Mouse (Mus musculus) CH12.LX (cell line): Measurements from ENCODE around the gene Snrk. TPM values are rescaled to one million over a fixed set of nuclear protein-coding genes. Genes with fewer than 3 reads are reported as not detected.

ENCODE experiments used
- DNase-seq: peaks from one replicate; pipeline ENCODE4 v3.0.0-alpha.2; 2013; ENCODE audit errors: extremely low read depth
- H3K27ac ChIP-seq: 2 replicates; pipeline ENCODE4 v1.5.1; 2012; ENCODE audit warnings: low read depth, mild to moderate bottlenecking, control low read depth, moderate library complexity; ENCODE audit not compliant: insufficient read depth
- H3K27me3 ChIP-seq: replicated peaks from 2 replicates; pipeline ENCODE3; 2012; ENCODE audit warnings: inconsistent platforms
- H3K36me3 ChIP-seq, 2 experiments: replicated peaks in 1 of 2; 2 replicates each; pipeline versions ENCODE3 to v1.6.1; 2012; ENCODE audit warnings: inconsistent platforms in 1 of 2, low read length in 1 of 2, mild to moderate bottlenecking in 1 of 2, mixed read lengths in 1 of 2, moderate library complexity in 1 of 2; ENCODE audit not compliant: control insufficient read depth in 1 of 2, insufficient read depth in 1 of 2
- H3K4me1 ChIP-seq, 2 experiments: 2 replicates each; pipeline ENCODE4 v1.6.1; 2012; ENCODE audit warnings: inconsistent platforms in 1 of 2, moderate library complexity in 1 of 2; ENCODE audit not compliant: insufficient read depth in 2 of 2, control insufficient read depth in 1 of 2
- H3K4me2 ChIP-seq: 2 replicates; pipeline ENCODE4 v1.6.1; 2012; ENCODE audit warnings: low read depth, mild to moderate bottlenecking, control low read depth; ENCODE audit not compliant: poor library complexity, insufficient read depth, severe bottlenecking
- H3K4me3 ChIP-seq, 3 experiments: fragments of 150-350 bp in 1 of 3; sonication (generic) in 1 of 3; replicated peaks in 1 of 3; 2 replicates each; pipeline versions ENCODE3 to v1.5.1; 2011 to 2012; ENCODE audit warnings: low read depth in 2 of 3, low read length in 2 of 3, mild to moderate bottlenecking in 2 of 3, moderate library complexity in 2 of 3, control low read depth in 1 of 3, improper control_type of control experiment in 1 of 3, inconsistent platforms in 1 of 3, mixed read lengths in 1 of 3; ENCODE audit not compliant: poor library complexity in 1 of 3
- H3K79me2 ChIP-seq: replicated peaks from 2 replicates; pipeline ENCODE4 v1.6.1; 2012; ENCODE audit warnings: mild to moderate bottlenecking, moderate library complexity; ENCODE audit not compliant: control insufficient read depth, poor library complexity, insufficient read depth, severe bottlenecking; ENCODE audit errors: extremely low read depth
- H3K9ac ChIP-seq: 2 replicates; pipeline ENCODE4 v1.6.1; 2012; ENCODE audit warnings: low read depth, mild to moderate bottlenecking, control low read depth, moderate library complexity; ENCODE audit not compliant: insufficient read depth
- H3K9me3 ChIP-seq: replicated peaks from 2 replicates; pipeline ENCODE3; 2012; ENCODE audit warnings: low read length, inconsistent platforms, mixed read lengths
- BHLHE40 ChIP-seq: IDR thresholded peaks from 2 replicates; pipeline ENCODE4 v1.6.1; 2011; ENCODE audit warnings: mild to moderate bottlenecking, low read depth, low read length, improper control_type of control experiment
- CTCF ChIP-seq, 2 experiments: IDR thresholded peaks in 1 of 2; conservative IDR thresholded peaks in 1 of 2; 2 replicates each; pipeline ENCODE4 v1.5.1; 2011 to 2012; ENCODE audit warnings: low read depth in 2 of 2, low read length in 2 of 2, improper control_type of control experiment in 1 of 2, inconsistent platforms in 1 of 2, mild to moderate bottlenecking in 1 of 2, moderate library complexity in 1 of 2
- GABPA ChIP-seq: IDR thresholded peaks from 2 replicates; pipeline ENCODE4 v1.6.1; 2012; ENCODE audit warnings: low read depth, low read length, improper control_type of control experiment, inconsistent platforms; ENCODE audit not compliant: insufficient replicate concordance
- MAX ChIP-seq: IDR thresholded peaks from 2 replicates; pipeline ENCODE4 v1.6.1; 2011; ENCODE audit warnings: low read length, improper control_type of control experiment
- MEF2A ChIP-seq: IDR thresholded peaks from 2 replicates; pipeline ENCODE4 v1.6.1; 2014; ENCODE audit warnings: low read depth, mild to moderate bottlenecking, inconsistent platforms, low read length, improper control_type of control experiment, borderline replicate concordance
- MXI1 ChIP-seq: IDR thresholded peaks from 2 replicates; pipeline ENCODE4 v1.6.1; 2011; ENCODE audit warnings: mild to moderate bottlenecking, low read depth, low read length, improper control_type of control experiment
- NELFE ChIP-seq: IDR thresholded peaks from 2 replicates; pipeline ENCODE4 v1.6.1; 2011; ENCODE audit warnings: low read depth, low read length, improper control_type of control experiment
- PAX5 ChIP-seq: IDR thresholded peaks from 2 replicates; pipeline ENCODE4 v1.6.1; 2012; ENCODE audit warnings: low read length, inconsistent platforms, mixed read lengths
- POLR2AphosphoS2 ChIP-seq: IDR thresholded peaks from 2 replicates; pipeline ENCODE4 v1.6.1; 2011; ENCODE audit warnings: low read depth, low read length, improper control_type of control experiment
- RAD21 ChIP-seq: IDR thresholded peaks from 2 replicates; pipeline ENCODE4 v1.6.1; 2011; ENCODE audit warnings: low read depth, mild to moderate bottlenecking, low read length, improper control_type of control experiment, moderate library complexity
- RCOR1 ChIP-seq: conservative IDR thresholded peaks from 2 replicates; pipeline ENCODE4 v1.6.1; 2012; ENCODE audit warnings: low read depth, mild to moderate bottlenecking, inconsistent platforms, low read length, improper control_type of control experiment
- SIN3A ChIP-seq: IDR thresholded peaks from 2 replicates; pipeline ENCODE4 v1.6.1; 2012; ENCODE audit warnings: low read length, improper control_type of control experiment, inconsistent platforms
- USF1 ChIP-seq: IDR thresholded peaks from 2 replicates; pipeline ENCODE4 v1.6.1; 2014; ENCODE audit warnings: low read depth, mild to moderate bottlenecking, inconsistent platforms, low read length, improper control_type of control experiment
- ZC3H11A ChIP-seq: IDR thresholded peaks from 2 replicates; pipeline ENCODE4 v1.6.1; 2012; ENCODE audit warnings: low read depth, mild to moderate bottlenecking, inconsistent platforms, low read length, improper control_type of control experiment
- dilution Hi-C: fragments of 300-500 bp; cut with MboI; formaldehyde crosslinking; loops from 2 replicates; pipeline ENCODE4 v1.14.3; 2020; ENCODE audit warnings: low sequenced_read_pairs; ENCODE audit not compliant: extremely low pct_unique_long_range_greater_than_20kb, extremely low pct_ligation_motif_present
- in situ Hi-C: fragments of 300-500 bp; cut with MboI; formaldehyde crosslinking; loops from 3 replicates; pipeline ENCODE4 v1.14.3; 2019; ENCODE audit warnings: low sequenced_read_pairs, low pct_ligation_motif_present, low pct_unique_long_range_greater_than_20kb, mixed read lengths
- polyA plus RNA-seq: library from polyadenylated mRNA; unstranded; fragments of >175 nt; gene quantifications from 2 replicates; pipeline ENCODE4 v1.2.1, GENCODE M21; 2012; ENCODE audit warnings: low read depth; ENCODE audit not compliant: insufficient read length
- total RNA-seq, 2 experiments: library from RNA; depleted of rRNA; stranded (reverse); fragments of 300-350 nt in 1 of 2; fragments of >200 nt in 1 of 2; gene quantifications; 2 replicates each; pipeline ENCODE4 v1.2.3; 2012 to 2014

The Snrk gene
- total and polyA plus RNA-seq, 3 experiments: 6.1 to 13.1 (median 7.0) TPM

- DNase-seq: no peak
- TF ChIP-seq MXI1 (no peak), POLR2AphosphoS2 (no peak), PAX5 (no peak), MEF2A (no peak)
- dilution Hi-C loops (no loop called here), in situ Hi-C loops (no loop called here)
- Histone ChIP-seq H3K79me2 (no peaks in the 10 kb centered on the region), H3K4me3 (no peak overlapping the region), H3K4me1 (peaks cover 0 to 32% of the 10 kb centered on the region in 2 experiments; a peak in 3 of 4 replicates), H3K9me3 (no peaks in the 10 kb centered on the region), H3K27ac (no peak overlapping the region), H3K27me3 (no peaks in the 10 kb centered on the region), H3K4me2 (no peak overlapping the region), H3K36me3 (no peaks in the 10 kb centered on the region), H3K9ac (no peak overlapping the region)
These were observed 91.2 kb downstream of the Snrk start for GRCm38 (mm10) chr9:122208311-122208710.

DNA sequence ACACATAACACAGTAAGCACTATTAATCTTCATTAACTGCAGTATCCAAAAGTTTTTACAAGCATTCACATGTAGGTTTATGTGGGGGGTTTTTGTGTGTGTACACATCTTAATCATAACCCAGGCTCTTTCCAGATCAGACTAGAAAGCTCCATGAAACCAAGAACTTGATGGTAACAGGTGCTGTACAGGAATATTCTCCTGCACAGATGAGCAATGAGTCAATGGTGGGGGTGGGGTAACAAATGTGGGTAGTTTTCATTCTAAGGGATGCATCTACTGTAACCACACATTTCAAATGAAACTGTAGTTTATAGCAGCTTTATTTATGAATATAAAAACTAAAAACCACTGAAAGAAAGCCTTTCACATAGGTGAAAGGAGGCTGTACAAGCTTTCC, 98.1 kb downstream of the Snrk start:
- H3K27ac ChIP-seq: no peak overlapping the region
- no peak overlapping the region for H3K9ac ChIP-seq
- dilution Hi-C loops: no loop called here
- H3K4me2 ChIP-seq: no peak overlapping the region
- no peak overlapping the region for H3K4me3 ChIP-seq
- DNase-seq: no peak
- H3K79me2 ChIP-seq: no peaks in the 10 kb centered on the region
- no peak for TF ChIP-seq NELFE
- no peaks in the 10 kb centered on the region for H3K27me3 ChIP-seq
- in situ Hi-C loops: no loop called here
- H3K36me3 ChIP-seq: no peaks in the 10 kb centered on the region
- no peaks in the 10 kb centered on the region for H3K9me3 ChIP-seq
- H3K4me1 ChIP-seq: peaks cover 0 to 11% of the 10 kb centered on the region in 2 experiments; a peak in 1 of 4 replicates

- no peaks in the 10 kb centered on the region for H3K27me3 ChIP-seq
- dilution Hi-C loops (no loop called here), in situ Hi-C loops (no loop called here)
- H3K9ac ChIP-seq: no peak overlapping the region
- H3K4me3 ChIP-seq: no peak overlapping the region
- no peak overlapping the region for H3K27ac ChIP-seq
- no peak for DNase-seq
- H3K36me3 ChIP-seq: no peaks in the 10 kb centered on the region
- H3K79me2 ChIP-seq: no peaks in the 10 kb centered on the region
- peaks cover 0 to 10% of the 10 kb centered on the region in 2 experiments; a peak in 1 of 4 replicates for H3K4me1 ChIP-seq
- H3K4me2 ChIP-seq: no peak overlapping the region
- TF ChIP-seq ZC3H11A (no peak), GABPA (no peak), POLR2AphosphoS2 (no peak), BHLHE40 (no peak), MAX (no peak), USF1 (no peak), RAD21 (no peak), SIN3A (no peak), CTCF (conservative IDR thresholded peaks at IDR 0.05 in 1 of 2, IDR thresholded peaks at IDR 0.05 in 1 of 2; ENCODE audit: low read depth in 2 of 2, low read length in 2 of 2) (no peak), RCOR1 (no peak)
- H3K9me3 ChIP-seq: no peaks in the 10 kb centered on the region
These were observed 100.0 kb downstream of the Snrk start for GRCm38 (mm10) chr9:122216945-122217529.

Other genes with a start within 250 kb of the Snrk start
- gene Ackr2, start 218.9 kb upstream of the Snrk start, total RNA-seq (2012; rRNA removed): 2.9 and 4.5 TPM in 2 replicates
- 9.8 TPM in 2 replicates for gene Ackr2, start 218.9 kb upstream of the Snrk start, total RNA-seq (2014; rRNA removed)
- 13.0 and 13.9 TPM in 2 replicates for gene Ackr2, start 218.9 kb upstream of the Snrk start, polyA plus RNA-seq
- gene Cyp8b1, start 201.0 kb upstream of the Snrk start, total RNA-seq (2012; rRNA removed): not detected in 2 replicates
- not detected in 2 replicates for gene Cyp8b1, start 201.0 kb upstream of the Snrk start, total RNA-seq (2014; rRNA removed)
- 0.27 TPM in 1 of 2 replicates, not detected in the other for gene Cyp8b1, start 201.0 kb upstream of the Snrk start, polyA plus RNA-seq
- 0.76 and 0.93 TPM in 2 replicates for gene Fam198a, start 166.3 kb upstream of the Snrk start, total RNA-seq (2012; rRNA removed)
- 0.40 and 0.63 TPM in 2 replicates for gene Fam198a, start 166.3 kb upstream of the Snrk start, total RNA-seq (2014; rRNA removed)
- 0.59 and 0.70 TPM in 2 replicates for gene Fam198a, start 166.3 kb upstream of the Snrk start, polyA plus RNA-seq
- not detected in 2 replicates for gene Pomgnt2, start 120.2 kb upstream of the Snrk start, total RNA-seq (2012; rRNA removed)
- not detected in 2 replicates for gene Pomgnt2, start 120.2 kb upstream of the Snrk start, total RNA-seq (2014; rRNA removed)
- not detected in 2 replicates for gene Pomgnt2, start 120.2 kb upstream of the Snrk start, polyA plus RNA-seq
- 18.2 and 23.9 TPM in 2 replicates for gene Ano10, start 177.2 kb downstream of the Snrk start, total RNA-seq (2012; rRNA removed)
- 7.3 and 9.5 TPM in 2 replicates for gene Ano10, start 177.2 kb downstream of the Snrk start, total RNA-seq (2014; rRNA removed)
- 11.4 and 12.2 TPM in 2 replicates for gene Ano10, start 177.2 kb downstream of the Snrk start, polyA plus RNA-seq
- gene Abhd5, start 234.3 kb downstream of the Snrk start, total RNA-seq (2012; rRNA removed): 6.0 and 7.3 TPM in 2 replicates
- gene Abhd5, start 234.3 kb downstream of the Snrk start, total RNA-seq (2014; rRNA removed): 8.8 and 9.9 TPM in 2 replicates
- gene Abhd5, start 234.3 kb downstream of the Snrk start, polyA plus RNA-seq: 12.2 and 14.3 TPM in 2 replicates